Mouse (Mus musculus) forebrain, embryonic 14.5 days (tissue): ENCODE data around the gene Olfr1437. TPM values are rescaled to one million over a fixed set of nuclear protein-coding genes. Genes with fewer than 3 reads are reported as not detected.
"Not testable (repeated sequence)": the region's sequence is repeated elsewhere in the genome, so short reads cannot be mapped to it uniquely, and the experiment has no call there.

Experiments
- ATAC-seq: fragments of 200-750 bp; cut with Nextera tagmentation; 2 replicates; pipeline ENCODE4 v1.8.0; 2017; ENCODE audit warnings: mild to moderate bottlenecking, moderate library complexity
- DNase-seq: peaks from one replicate; pipeline ENCODE4 v3.0.0-alpha.2; 2015; ENCODE audit warnings: low spot score
- H3K27ac ChIP-seq: fragments of 300-500 bp; sonication (generic); 2 replicates; pipeline ENCODE4 v1.5.1; 2014; ENCODE audit warnings: low read depth, mild to moderate bottlenecking, control low read depth, low read length, moderate library complexity
- H3K27me3 ChIP-seq: fragments of 300-500 bp; sonication (generic); replicated peaks from 2 replicates; pipeline ENCODE4 v1.6.1; 2014; ENCODE audit warnings: low read length, control low read depth, mixed read lengths; ENCODE audit not compliant: control insufficient read depth, insufficient read depth
- H3K36me3 ChIP-seq: fragments of 300-500 bp; sonication (generic); 2 replicates; pipeline ENCODE4 v1.6.1; 2014; ENCODE audit warnings: low read length, control low read depth; ENCODE audit not compliant: control insufficient read depth, insufficient read depth
- H3K4me1 ChIP-seq: fragments of 300-500 bp; sonication (generic); 2 replicates; pipeline ENCODE4 v1.6.1; 2014; ENCODE audit warnings: antibody characterized with exemption, low read length, control low read depth; ENCODE audit not compliant: control insufficient read depth, insufficient read depth
- H3K4me2 ChIP-seq: fragments of 300-500 bp; sonication (generic); 2 replicates; pipeline ENCODE4 v1.6.1; 2014; ENCODE audit warnings: mild to moderate bottlenecking, control low read depth, low read length
- H3K4me3 ChIP-seq: fragments of 300-500 bp; sonication (generic); 2 replicates; pipeline ENCODE4 v1.5.1; 2014; ENCODE audit warnings: low read depth, low read length, control low read depth
- H3K9ac ChIP-seq: fragments of 300-500 bp; sonication (generic); 2 replicates; pipeline ENCODE4 v1.6.1; 2014; ENCODE audit warnings: mild to moderate bottlenecking, low read length, control low read depth, moderate library complexity
- H3K9me3 ChIP-seq: fragments of 300-500 bp; sonication (generic); replicated peaks from 2 replicates; pipeline ENCODE4 v1.6.1; 2016; ENCODE audit warnings: low read length, control low read depth, mixed read lengths; ENCODE audit not compliant: control insufficient read depth
- WGBS: fragments of 180-500 bp; shearing (Covaris S2); extraction: QIAGEN DNeasy Blood & Tissue Kit; methylation state at CpG from one replicate; pipeline ENCODE4 v1.1.7; 2014; 5-methylcytosine and 5-hydroxymethylcytosine counted together
- polyA plus RNA-seq: library from polyadenylated mRNA; unstranded; fragments of >200 nt; fragmentation: Nextera tagmentation; extraction: Ambion mirVana; gene quantifications from 2 replicates; pipeline ENCODE4 v1.2.1, GENCODE M21; 2014

The Olfr1437 gene
- polyA plus RNA-seq: not detected in 2 replicates

GRCm38 (mm10) chr19:12325001-12325400 is at the start of gene Olfr1437:
TSS of gene Olfr1437 (minus strand) at chr19:12325101.
- Histone ChIP-seq H3K4me1 (no peaks in the 10 kb centered on the region), H3K4me3 (no peak within 1 kb of the TSS), H3K27me3 (no peaks in the 10 kb centered on the region), H3K9me3 (no peaks in the 10 kb centered on the region), H3K4me2 (no peak within 1 kb of the TSS), H3K36me3 (no peaks in the 10 kb centered on the region), H3K9ac (no peak within 1 kb of the TSS), H3K27ac (no peak within 1 kb of the TSS)
- ATAC-seq (no peak), DNase-seq (no peak)
- 78% methylated on average over 2 of the region's 2 CpGs for WGBS

GRCm38 (mm10) chr19:12374465-12375025 is 49.6 kb upstream of the Olfr1437 start:
- Histone ChIP-seq H3K27ac (no peak overlapping the region), H3K4me3 (no peak overlapping the region), H3K4me2 (no peak overlapping the region), H3K4me1 (no peaks in the 10 kb centered on the region), H3K9ac (no peak overlapping the region), H3K36me3 (no peaks in the 10 kb centered on the region), H3K27me3 (no peaks in the 10 kb centered on the region), H3K9me3 (no peaks in the 10 kb centered on the region)
- ATAC-seq (no peak), DNase-seq (peak; percentile 16)
- 56% methylated on average over 2 of the region's 2 CpGs for WGBS

- Histone ChIP-seq H3K27me3 (no peaks in the 10 kb centered on the region), H3K36me3 (no peaks in the 10 kb centered on the region), H3K4me1 (no peaks in the 10 kb centered on the region), H3K4me2 (no peak overlapping the region), H3K27ac (no peak overlapping the region), H3K9ac (no peak overlapping the region), H3K9me3 (no peaks in the 10 kb centered on the region), H3K4me3 (no peak overlapping the region)
- 82% methylated on average over 3 of the region's 3 CpGs for WGBS
- ATAC-seq: no peak
- no peak for DNase-seq
Measured at GRCm38 (mm10) chr19:12373004-12373403, 48.1 kb upstream of the Olfr1437 start.

- H3K27ac ChIP-seq: no peak within 1 kb of the TSS
- DNase-seq (no peak), ATAC-seq (no peak)
- no peaks in the 10 kb centered on the region for H3K4me1 ChIP-seq
- no peak within 1 kb of the TSS for H3K4me3 ChIP-seq
- no peak within 1 kb of the TSS for H3K9ac ChIP-seq
- H3K4me2 ChIP-seq: no peak within 1 kb of the TSS
- H3K9me3 ChIP-seq: no peaks in the 10 kb centered on the region
- H3K27me3 ChIP-seq: no peaks in the 10 kb centered on the region
- WGBS: 85% methylated on average over 3 of the region's 3 CpGs
- H3K36me3 ChIP-seq: no peaks in the 10 kb centered on the region
Measured at GRCm38 (mm10) chr19:12335810-12336209, 10.9 kb upstream of the Olfr1437 start, which contains the start of gene Olfr1438-ps1. TSS of gene Olfr1438-ps1 (minus strand) at chr19:12335910.

- not testable (repeated sequence) for ATAC-seq
Measured at GRCm38 (mm10) chr19:12299030-12299429, 25.9 kb downstream of the Olfr1437 start, which contains the start of gene Olfr1436. TSS of gene Olfr1436 (minus strand) at chr19:12299130.

GRCm38 (mm10) chr19:12292979-12293378 is 31.9 kb downstream of the Olfr1437 start:
- no peaks in the 10 kb centered on the region for H3K27me3 ChIP-seq
- ATAC-seq (no peak), DNase-seq (peak; percentile 5)
- no peaks in the 10 kb centered on the region for H3K9me3 ChIP-seq
- H3K36me3 ChIP-seq: no peaks in the 10 kb centered on the region
- H3K4me2 ChIP-seq: no peak overlapping the region
- H3K9ac ChIP-seq: no peak overlapping the region
- no peaks in the 10 kb centered on the region for H3K4me1 ChIP-seq
- no peak overlapping the region for H3K4me3 ChIP-seq
- H3K27ac ChIP-seq: no peak overlapping the region

More at GRCm38 (mm10) chr19:12299030-12299429, 25.9 kb downstream of the Olfr1437 start, which contains the start of gene Olfr1436:
- not testable (repeated sequence) for H3K9ac ChIP-seq, H3K4me2 ChIP-seq, H3K27me3 ChIP-seq, H3K36me3 ChIP-seq, H3K4me3 ChIP-seq, H3K27ac ChIP-seq, DNase-seq, H3K4me1 ChIP-seq, H3K9me3 ChIP-seq
- 90% methylated on average over 1 of the region's 1 CpGs for WGBS

GRCm38 (mm10) chr19:12279554-12279953 is 45.3 kb downstream of the Olfr1437 start, which contains the start of gene Olfr1434:
TSS of gene Olfr1434 (plus strand) at chr19:12279854.
- ATAC-seq (no peak), DNase-seq (no peak)
- H3K27me3 ChIP-seq: no peaks in the 10 kb centered on the region
- H3K4me3 ChIP-seq: no peak within 1 kb of the TSS
- H3K36me3 ChIP-seq: no peaks in the 10 kb centered on the region
- 73% methylated on average over 2 of the region's 2 CpGs for WGBS
- H3K4me2 ChIP-seq: no peak within 1 kb of the TSS
- no peak within 1 kb of the TSS for H3K9ac ChIP-seq
- no peak within 1 kb of the TSS for H3K27ac ChIP-seq
- H3K9me3 ChIP-seq: no peaks in the 10 kb centered on the region
- no peaks in the 10 kb centered on the region for H3K4me1 ChIP-seq

Other genes with a start within 250 kb of the Olfr1437 start
- not detected in 2 replicates for gene Olfr1425, start 247.4 kb downstream of the Olfr1437 start, polyA plus RNA-seq
- gene Olfr1426, start 233.1 kb downstream of the Olfr1437 start, polyA plus RNA-seq: not detected in 2 replicates
- not detected in 2 replicates for gene Olfr1427, start 221.8 kb downstream of the Olfr1437 start, polyA plus RNA-seq
- gene Olfr1428, start 209.2 kb downstream of the Olfr1437 start, polyA plus RNA-seq: not detected in 2 replicates
- gene Olfr76, start 201.9 kb downstream of the Olfr1437 start, polyA plus RNA-seq: not detected in 2 replicates
- not detected in 2 replicates for gene Olfr1555-ps1, start 155.0 kb downstream of the Olfr1437 start, polyA plus RNA-seq
- gene Olfr1431, start 124.5 kb downstream of the Olfr1437 start, polyA plus RNA-seq: not detected in 2 replicates
- not detected in 2 replicates for gene Olfr1432, start 92.5 kb downstream of the Olfr1437 start, polyA plus RNA-seq
- not detected in 2 replicates for gene Olfr262, start 83.4 kb downstream of the Olfr1437 start, polyA plus RNA-seq
- not detected in 2 replicates for gene Olfr235, start 64.1 kb downstream of the Olfr1437 start, polyA plus RNA-seq
- gene Olfr1434, start 45.2 kb downstream of the Olfr1437 start, polyA plus RNA-seq: not detected in 2 replicates
- gene Olfr1436, start 26.0 kb downstream of the Olfr1437 start, polyA plus RNA-seq: not detected in 2 replicates
- gene Olfr1438-ps1, start 10.8 kb upstream of the Olfr1437 start, polyA plus RNA-seq: not detected in 2 replicates
- gene Olfr1440, start 62.2 kb upstream of the Olfr1437 start, polyA plus RNA-seq: not detected in 2 replicates
- not detected in 2 replicates for gene Olfr1441, start 92.3 kb upstream of the Olfr1437 start, polyA plus RNA-seq
- gene Pfpl, start 102.8 kb upstream of the Olfr1437 start, polyA plus RNA-seq: not detected in 2 replicates
- gene Mpeg1, start 135.7 kb upstream of the Olfr1437 start, polyA plus RNA-seq: 0.55 and 0.75 TPM in 2 replicates
- 15.3 and 18.2 TPM in 2 replicates for gene Dtx4, start 176.4 kb upstream of the Olfr1437 start, polyA plus RNA-seq
- 9.9 and 10.9 TPM in 2 replicates for gene Fam111a, start 220.6 kb upstream of the Olfr1437 start, polyA plus RNA-seq